Mouse (Mus musculus) C2C12 (cell line): ENCODE measurements at regions not wholly inside any gene's neighbourhood (a gene's known extent, or its start where the extent isn't known, plus 50 kb on each side); places are given as distances from the start of the nearest gene placed in this dataset.

Experiments used
- CEBPB ChIP-seq: IDR thresholded peaks from one replicate; pipeline ENCODE4 v1.6.1; 2011; ENCODE audit warnings: low read depth, mild to moderate bottlenecking, control low read depth, moderate library complexity
- CTCF ChIP-seq: IDR thresholded peaks from one replicate; pipeline ENCODE4 v1.5.1; 2011; ENCODE audit not compliant: control insufficient read depth, insufficient read depth, insufficient read length
- FOSL1 ChIP-seq: IDR thresholded peaks from one replicate; pipeline ENCODE4 v1.8.0; 2011; ENCODE audit warnings: mild to moderate bottlenecking, low read length; ENCODE audit not compliant: poor library complexity, insufficient read depth, severe bottlenecking
- MAX ChIP-seq: IDR thresholded peaks from one replicate; pipeline ENCODE4 v1.6.1; 2011; ENCODE audit warnings: mild to moderate bottlenecking, control low read depth
- MYOD1 ChIP-seq: IDR thresholded peaks from one replicate; pipeline ENCODE4 v1.6.1; 2011; ENCODE audit warnings: low read depth; ENCODE audit not compliant: control insufficient read depth, insufficient read length
- MYOG ChIP-seq: IDR thresholded peaks from one replicate; pipeline ENCODE4 v1.6.1; 2011; ENCODE audit not compliant: control insufficient read depth, insufficient read length; ENCODE audit errors: extremely low read depth
- USF1 ChIP-seq: IDR thresholded peaks from one replicate; pipeline ENCODE4 v1.6.1; 2011; ENCODE audit warnings: low read depth, mild to moderate bottlenecking, control low read depth, moderate library complexity

DNA sequence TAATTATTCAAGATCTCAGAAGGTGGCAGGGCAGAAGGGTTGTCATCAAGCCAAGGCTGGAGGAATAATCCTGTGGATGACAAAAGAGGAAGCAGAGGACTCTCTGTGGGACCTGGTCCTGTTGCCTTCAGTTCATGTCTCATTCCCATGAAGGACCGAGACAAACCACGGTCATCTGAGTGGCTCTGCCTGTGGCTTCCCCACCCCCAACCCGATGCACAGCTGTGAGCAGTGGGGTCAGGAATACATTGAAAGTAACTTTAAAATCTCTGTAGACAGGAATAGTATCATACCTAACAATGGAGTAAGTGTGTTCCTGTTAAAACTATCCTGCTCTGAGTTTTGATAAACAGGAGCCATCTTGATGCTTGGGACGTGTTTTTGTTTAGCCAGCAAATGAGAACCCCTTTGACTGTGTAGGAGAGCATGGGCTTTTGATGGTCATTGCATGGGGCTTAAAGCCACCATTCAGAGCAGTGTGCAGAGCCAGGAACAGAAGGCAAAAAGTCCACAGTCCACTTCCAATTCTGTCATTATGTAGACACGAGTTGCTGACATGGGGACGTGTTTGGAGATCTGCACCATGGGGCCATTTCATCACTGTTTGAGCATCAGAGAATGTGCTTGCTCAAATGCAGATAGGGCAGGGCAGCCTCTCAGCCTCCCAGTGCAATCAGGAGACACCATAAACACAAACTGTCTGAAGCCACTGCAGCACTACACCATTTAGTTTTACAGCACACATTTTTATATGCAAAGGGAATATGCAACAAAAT, 88.3 kb downstream of the Gm815 start:
- TF ChIP-seq CTCF, result no peak
- no peak for TF ChIP-seq MAX
- TF ChIP-seq MYOD1, result no peak
- no peak for TF ChIP-seq USF1
- no peak for TF ChIP-seq FOSL1
- no peak for TF ChIP-seq CEBPB
- TF ChIP-seq MYOG, result no peak
